Mouse (Mus musculus): ENCODE measurements at regions not wholly inside any gene's neighbourhood (a gene's known extent, or its start where the extent isn't known, plus 50 kb on each side); places are given as distances from the start of the nearest gene placed in this dataset.
A peak's percentile ranks its signal among the peaks of the same experiment; 100 is the strongest.

DNA sequence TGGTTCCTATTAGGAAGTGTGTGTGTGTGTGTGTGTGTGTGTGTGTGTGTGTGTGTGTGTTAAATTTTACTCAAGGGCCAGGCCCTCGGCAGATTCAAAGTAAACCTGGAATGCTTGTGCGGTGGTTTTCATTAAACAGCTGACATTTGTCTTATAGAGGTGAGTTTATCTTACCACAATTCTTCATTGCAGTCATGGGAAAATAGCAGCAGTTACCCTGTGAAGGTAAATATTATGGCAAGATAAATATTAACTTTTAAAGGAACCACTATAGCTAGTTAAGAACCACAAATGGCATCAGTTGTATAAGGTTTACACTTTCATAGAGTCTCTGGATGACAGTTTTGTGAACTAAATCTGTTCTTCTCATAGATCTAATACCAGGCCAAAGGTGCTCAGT is 495.6 kb downstream of the Rwdd3 start:
- no peak overlapping the region for H3K4me3 ChIP-seq (ENCODE audit: low read depth, low read length)
- ATAC-seq (ENCODE audit: insufficient number of reproducible peaks, insufficient read depth, low FRiP score, low read depth), result peak; percentile 49; the same call in 1 of the 2 replicates
- 17% methylated on average over 2 of the region's 2 CpGs for WGBS
- H3K27me3 ChIP-seq (ENCODE audit: control insufficient read depth, insufficient read depth, low read length), result no peaks in the 10 kb centered on the region
- H3K9me3 ChIP-seq (ENCODE audit: control insufficient read depth, low read depth, low read length), result no peaks in the 10 kb centered on the region
- H3K4me1 ChIP-seq (ENCODE audit: control insufficient read depth, insufficient read depth, low read length), result no peaks in the 10 kb centered on the region
- H3K36me3 ChIP-seq (ENCODE audit: control insufficient read depth, insufficient read depth, low read length), result no peaks in the 10 kb centered on the region
- H3K9ac ChIP-seq (replicated peaks; ENCODE audit: low read depth, low read length), result no peak overlapping the region
- H3K27ac ChIP-seq (ENCODE audit: low read length), result peak overlapping the region; percentile 34; the same call in 1 of the 2 replicates
- H3K4me2 ChIP-seq (replicated peaks; ENCODE audit: low read depth, low read length), result no peak overlapping the region

DNA sequence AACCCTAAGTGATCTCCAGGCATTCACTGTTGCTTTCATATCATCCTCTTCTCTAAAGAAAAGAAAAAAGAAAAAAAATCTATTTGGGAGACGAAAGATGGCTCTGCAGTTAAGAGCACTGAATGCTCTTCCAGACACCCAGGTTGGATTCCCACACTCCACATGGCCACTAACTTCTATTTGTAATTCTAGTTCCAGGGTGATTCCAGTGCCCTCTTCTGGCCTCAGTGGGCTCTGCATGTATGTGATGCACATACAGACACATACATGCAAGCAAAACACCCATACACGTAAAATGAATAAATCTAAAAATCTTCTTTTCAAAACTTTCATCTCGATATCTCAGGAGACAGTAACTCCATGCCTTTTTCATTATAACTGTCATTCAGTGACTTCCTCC is 502.8 kb downstream of the Rwdd3 start:
- Histone ChIP-seq H3K27ac (ENCODE audit: low read length) (no peak overlapping the region), H3K27me3 (ENCODE audit: control insufficient read depth, insufficient read depth, low read length) (no peaks in the 10 kb centered on the region), H3K4me3 (ENCODE audit: low read depth, low read length) (no peak overlapping the region), H3K36me3 (ENCODE audit: control insufficient read depth, insufficient read depth, low read length) (no peaks in the 10 kb centered on the region), H3K9me3 (ENCODE audit: control insufficient read depth, low read depth, low read length) (no peaks in the 10 kb centered on the region), H3K4me1 (ENCODE audit: control insufficient read depth, insufficient read depth, low read length) (no peaks in the 10 kb centered on the region), H3K9ac (replicated peaks; ENCODE audit: low read depth, low read length) (no peak overlapping the region), H3K4me2 (replicated peaks; ENCODE audit: low read depth, low read length) (no peak overlapping the region)
- no peak for ATAC-seq (ENCODE audit: insufficient number of reproducible peaks, insufficient read depth, low FRiP score, low read depth)
- WGBS, result 88% methylated on average over 3 of the region's 3 CpGs

DNA sequence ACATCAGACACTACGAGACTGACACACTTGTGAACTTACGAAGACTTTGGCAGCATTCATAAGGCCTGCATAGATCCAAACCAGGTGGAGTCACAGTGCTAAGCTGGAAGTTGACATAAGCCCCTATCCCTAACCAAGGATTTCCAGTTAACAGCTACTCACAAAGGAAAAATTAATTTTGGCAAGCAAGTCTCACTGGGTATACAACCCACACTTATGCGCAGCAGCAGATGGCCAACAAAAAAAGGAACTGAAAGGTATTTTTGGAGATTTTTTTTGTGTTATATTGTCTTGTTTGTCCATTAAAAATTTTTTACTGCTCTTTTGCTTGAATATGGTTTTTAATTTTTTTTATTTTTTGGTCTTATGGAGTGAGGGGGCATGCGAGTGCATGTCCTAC is 509.0 kb downstream of the Rwdd3 start:
- no peak for ATAC-seq (ENCODE audit: insufficient number of reproducible peaks, insufficient read depth, low FRiP score, low read depth)
- Histone ChIP-seq H3K36me3 (ENCODE audit: control insufficient read depth, insufficient read depth, low read length) (no peaks in the 10 kb centered on the region), H3K9ac (replicated peaks; ENCODE audit: low read depth, low read length) (no peak overlapping the region), H3K4me1 (ENCODE audit: control insufficient read depth, insufficient read depth, low read length) (no peaks in the 10 kb centered on the region), H3K27me3 (ENCODE audit: control insufficient read depth, insufficient read depth, low read length) (no peaks in the 10 kb centered on the region), H3K27ac (ENCODE audit: low read length) (no peak overlapping the region), H3K4me2 (replicated peaks; ENCODE audit: low read depth, low read length) (no peak overlapping the region), H3K4me3 (ENCODE audit: low read depth, low read length) (no peak overlapping the region), H3K9me3 (ENCODE audit: control insufficient read depth, low read depth, low read length) (no peaks in the 10 kb centered on the region)
- WGBS, result 87% methylated on average over 4 of the region's 4 CpGs

DNA sequence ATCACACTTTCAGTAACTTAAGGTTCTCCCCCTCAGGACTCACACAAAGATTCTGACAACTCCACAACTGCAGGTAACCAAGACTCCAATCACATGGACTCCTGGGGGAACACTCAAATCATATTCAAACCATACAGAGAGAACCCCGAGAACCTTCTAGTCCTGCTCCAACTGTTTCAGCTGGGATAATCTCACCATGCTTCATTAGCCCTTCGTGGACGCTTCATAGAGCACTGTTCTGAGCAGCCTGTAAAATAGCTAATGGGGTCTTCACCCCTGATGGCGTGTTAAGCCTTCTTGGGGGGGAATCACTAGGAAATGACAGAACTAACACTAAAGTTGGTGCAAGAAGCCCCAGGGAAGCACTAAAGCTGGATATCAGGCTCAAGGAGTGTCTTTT is 510.7 kb downstream of the Rwdd3 start:
- Histone ChIP-seq H3K4me3 (ENCODE audit: low read depth, low read length) (no peak overlapping the region), H3K4me2 (replicated peaks; ENCODE audit: low read depth, low read length) (no peak overlapping the region), H3K9ac (replicated peaks; ENCODE audit: low read depth, low read length) (no peak overlapping the region), H3K27ac (ENCODE audit: low read length) (no peak overlapping the region), H3K4me1 (ENCODE audit: control insufficient read depth, insufficient read depth, low read length) (no peaks in the 10 kb centered on the region), H3K27me3 (ENCODE audit: control insufficient read depth, insufficient read depth, low read length) (no peaks in the 10 kb centered on the region), H3K36me3 (ENCODE audit: control insufficient read depth, insufficient read depth, low read length) (no peaks in the 10 kb centered on the region), H3K9me3 (ENCODE audit: control insufficient read depth, low read depth, low read length) (no peaks in the 10 kb centered on the region)
- WGBS, result 92% methylated on average over 4 of the region's 4 CpGs
- ATAC-seq (ENCODE audit: insufficient number of reproducible peaks, insufficient read depth, low FRiP score, low read depth), result no peak

DNA sequence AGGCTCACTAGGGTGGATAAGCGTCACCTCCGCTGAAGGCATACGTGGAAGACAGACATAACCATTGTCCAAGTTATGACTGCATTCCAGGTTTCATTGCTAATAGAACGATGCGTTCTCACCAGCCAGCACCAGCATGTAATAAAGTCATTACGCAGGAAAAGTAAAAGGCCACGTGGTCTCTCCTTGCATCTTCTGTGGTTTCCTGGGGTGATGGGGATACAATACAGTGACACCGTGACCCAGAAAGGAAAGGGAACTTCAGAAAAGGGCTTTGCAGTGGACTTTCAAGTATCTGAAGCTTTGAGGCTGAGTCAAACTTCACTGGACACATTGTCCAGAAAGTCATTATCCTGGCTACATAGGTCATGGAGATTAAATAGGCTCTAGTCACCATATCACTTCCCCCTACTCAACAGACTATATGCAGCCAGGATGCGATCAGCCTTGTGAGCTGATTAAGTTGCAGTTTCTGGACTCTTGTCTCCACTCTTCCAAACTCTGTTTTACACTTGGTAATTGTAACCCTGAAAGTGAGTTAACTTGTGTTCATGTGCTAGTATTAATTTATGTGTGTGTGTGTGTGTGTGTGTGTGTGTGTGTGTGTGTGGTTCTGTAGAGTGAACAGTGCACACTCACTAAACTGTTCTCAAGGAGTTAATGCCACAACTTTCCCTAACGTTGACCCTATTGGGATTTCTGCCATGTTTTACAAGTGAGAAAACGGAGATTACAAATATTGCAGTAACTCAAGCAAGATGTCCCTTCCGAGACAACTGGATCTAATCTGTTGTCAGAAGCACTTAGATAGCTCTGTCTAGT is 522.2 kb downstream of the Rwdd3 start:
- Histone ChIP-seq H3K9me3 (ENCODE audit: control insufficient read depth, low read depth, low read length) (no peaks in the 10 kb centered on the region), H3K4me1 (ENCODE audit: control insufficient read depth, insufficient read depth, low read length) (no peaks in the 10 kb centered on the region), H3K27me3 (ENCODE audit: control insufficient read depth, insufficient read depth, low read length) (no peaks in the 10 kb centered on the region), H3K4me2 (replicated peaks; ENCODE audit: low read depth, low read length) (no peak overlapping the region), H3K9ac (replicated peaks; ENCODE audit: low read depth, low read length) (no peak overlapping the region), H3K27ac (ENCODE audit: low read length) (no peak overlapping the region), H3K36me3 (ENCODE audit: control insufficient read depth, insufficient read depth, low read length) (no peaks in the 10 kb centered on the region), H3K4me3 (ENCODE audit: low read depth, low read length) (no peak overlapping the region)
- WGBS, result 83% methylated on average over 12 of the region's 12 CpGs
- no peak for ATAC-seq (ENCODE audit: insufficient number of reproducible peaks, insufficient read depth, low FRiP score, low read depth)

DNA sequence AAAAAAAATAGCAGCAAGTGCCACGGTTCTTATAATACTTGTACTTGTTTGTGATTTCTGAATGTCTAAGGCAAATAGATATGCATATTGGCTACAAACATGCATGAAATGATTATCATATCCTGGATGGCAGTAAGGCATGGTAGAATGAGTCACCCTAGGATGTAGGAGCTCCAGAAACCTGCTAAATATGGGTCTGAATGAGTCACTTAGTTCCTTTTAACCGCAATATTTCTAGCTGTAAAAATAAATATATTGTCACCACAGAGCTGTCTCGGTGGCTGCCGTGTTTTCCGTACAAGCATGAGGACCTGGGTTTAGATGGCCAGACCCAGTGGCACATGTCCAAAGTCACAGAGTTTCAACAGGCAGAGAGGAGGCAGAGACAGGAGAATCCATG is 523.1 kb downstream of the Rwdd3 start:
- no peak overlapping the region for H3K4me2 ChIP-seq (replicated peaks; ENCODE audit: low read depth, low read length)

DNA sequence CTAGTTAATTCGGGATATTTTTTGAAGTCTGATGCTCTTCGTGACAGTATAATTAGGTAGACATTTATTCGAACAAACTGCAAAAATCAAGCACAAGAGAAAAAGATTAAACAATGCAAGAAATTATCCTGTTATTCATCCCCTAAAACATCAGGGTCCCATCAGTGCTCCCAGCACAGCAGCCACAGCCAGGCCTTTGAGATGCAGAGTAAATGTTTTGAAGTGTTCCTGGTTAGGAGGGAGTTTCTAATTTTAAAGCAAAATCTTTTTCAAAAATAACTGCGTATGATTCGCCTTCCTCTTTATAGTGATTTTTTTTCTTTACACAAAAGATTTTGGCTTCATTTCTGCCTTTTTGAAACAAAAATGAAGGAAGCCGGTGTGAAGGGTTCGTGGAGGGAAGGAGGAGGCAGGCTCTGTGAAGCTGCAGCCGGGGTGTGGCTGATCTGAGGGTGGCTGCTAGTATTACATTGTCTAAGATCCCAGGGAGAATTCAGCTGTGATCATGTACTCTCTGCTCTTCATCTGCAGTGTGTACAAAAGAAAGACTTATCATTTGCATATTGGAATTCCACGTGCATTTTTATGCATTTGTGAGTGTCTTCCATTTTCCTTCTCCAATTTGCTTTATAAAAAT is 534.7 kb downstream of the Rwdd3 start:
- whole genome bisulfite sequencing, result 60% methylated on average over 9 of the region's 9 CpGs
- ATAC-seq (ENCODE audit: insufficient number of reproducible peaks, insufficient read depth, low FRiP score, low read depth), result no peak
- no peak overlapping the region for H3K27ac ChIP-seq (ENCODE audit: low read length)
- H3K27me3 ChIP-seq (ENCODE audit: control insufficient read depth, insufficient read depth, low read length), result no peaks in the 10 kb centered on the region
- no peaks in the 10 kb centered on the region for H3K9me3 ChIP-seq (ENCODE audit: control insufficient read depth, low read depth, low read length)
- no peaks in the 10 kb centered on the region for H3K36me3 ChIP-seq (ENCODE audit: control insufficient read depth, insufficient read depth, low read length)
- no peaks in the 10 kb centered on the region for H3K4me1 ChIP-seq (ENCODE audit: control insufficient read depth, insufficient read depth, low read length)
- H3K9ac ChIP-seq (replicated peaks; ENCODE audit: low read depth, low read length), result no peak overlapping the region
- H3K4me3 ChIP-seq (ENCODE audit: low read depth, low read length), result no peak overlapping the region
- H3K4me2 ChIP-seq (replicated peaks; ENCODE audit: low read depth, low read length), result no peak overlapping the region

More for the DNA sequence above, 523.1 kb downstream of the Rwdd3 start:
- Histone ChIP-seq H3K27ac (ENCODE audit: low read length) (no peak overlapping the region), H3K36me3 (ENCODE audit: control insufficient read depth, insufficient read depth, low read length) (no peaks in the 10 kb centered on the region), H3K4me3 (ENCODE audit: low read depth, low read length) (no peak overlapping the region), H3K9ac (replicated peaks; ENCODE audit: low read depth, low read length) (no peak overlapping the region), H3K9me3 (ENCODE audit: control insufficient read depth, low read depth, low read length) (no peaks in the 10 kb centered on the region), H3K27me3 (ENCODE audit: control insufficient read depth, insufficient read depth, low read length) (no peaks in the 10 kb centered on the region), H3K4me1 (ENCODE audit: control insufficient read depth, insufficient read depth, low read length) (no peaks in the 10 kb centered on the region)
- 78% methylated on average over 5 of the region's 5 CpGs for WGBS
- no peak for ATAC-seq (ENCODE audit: insufficient number of reproducible peaks, insufficient read depth, low FRiP score, low read depth)

DNA sequence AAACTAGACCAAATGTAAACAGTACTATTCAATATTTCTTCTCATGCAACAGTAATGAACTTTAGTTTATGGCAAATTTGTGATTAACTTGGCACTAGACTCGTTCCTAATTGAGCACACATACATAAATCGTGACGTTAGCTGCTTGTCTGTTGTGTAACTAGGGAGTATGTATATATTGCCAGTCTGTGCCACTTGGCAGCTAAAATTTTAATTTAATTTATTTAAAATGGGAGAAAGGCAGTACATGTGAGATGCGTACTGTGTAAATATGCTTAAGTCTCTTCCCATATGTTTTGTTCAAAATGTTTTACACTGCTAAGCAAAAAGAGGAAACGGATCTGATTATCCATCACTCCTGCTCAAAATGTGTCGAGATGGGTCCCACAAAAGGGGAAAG is 553.1 kb downstream of the Rwdd3 start:
- H3K4me3 ChIP-seq (ENCODE audit: low read depth, low read length), result no peak overlapping the region
- no peak overlapping the region for H3K27ac ChIP-seq (ENCODE audit: low read length)
- no peak for ATAC-seq (ENCODE audit: insufficient number of reproducible peaks, insufficient read depth, low FRiP score, low read depth)
- H3K36me3 ChIP-seq (ENCODE audit: control insufficient read depth, insufficient read depth, low read length), result no peaks in the 10 kb centered on the region
- 45% methylated on average over 6 of the region's 6 CpGs for WGBS
- H3K27me3 ChIP-seq (ENCODE audit: control insufficient read depth, insufficient read depth, low read length), result no peaks in the 10 kb centered on the region
- no peaks in the 10 kb centered on the region for H3K9me3 ChIP-seq (ENCODE audit: control insufficient read depth, low read depth, low read length)
- no peak overlapping the region for H3K4me2 ChIP-seq (replicated peaks; ENCODE audit: low read depth, low read length)
- H3K4me1 ChIP-seq (ENCODE audit: control insufficient read depth, insufficient read depth, low read length), result no peaks in the 10 kb centered on the region
- H3K9ac ChIP-seq (replicated peaks; ENCODE audit: low read depth, low read length), result no peak overlapping the region

Measured in stomach, embryonic 14.5 days (tissue).